Mouse (Mus musculus) megakaryocyte, embryonic 14.5 days (primary cell): Measurements from ENCODE around the gene Csrnp3.

Experiments used
- FLI1 ChIP-seq: IDR thresholded peaks from 2 replicates; pipeline ENCODE4 v1.6.1; 2012; ENCODE audit warnings: low read length, inconsistent platforms, mixed read lengths
- GATA1 ChIP-seq: IDR thresholded peaks from 3 replicates; pipeline ENCODE4 v1.6.1; 2012; ENCODE audit warnings: mixed read lengths, low read length, inconsistent platforms, borderline replicate concordance

- TF ChIP-seq GATA1 = no peak
- no peak for TF ChIP-seq FLI1
These were observed 189.5 kb downstream of the Csrnp3 start for GRCm38 (mm10) chr2:66034907-66035679.
